Mouse (Mus musculus) kidney, embryonic 16.5 days (tissue): Measurements from ENCODE around the gene Alk. TPM values are rescaled to one million over a fixed set of nuclear protein-coding genes. Genes with fewer than 3 reads are reported as not detected.

Experiments used
- ATAC-seq: fragments of 200-750 bp; cut with Nextera tagmentation; 2 replicates; pipeline ENCODE4 v1.8.0; 2017; ENCODE audit warnings: moderate TSS enrichment; ENCODE audit not compliant: low FRiP score, low TSS enrichment
- H3K27ac ChIP-seq: fragments of 300-500 bp; sonication (generic); 2 replicates; pipeline ENCODE4 v1.5.1; 2014; ENCODE audit warnings: low read length
- H3K27me3 ChIP-seq: fragments of 300-500 bp; sonication (generic); 2 replicates; pipeline ENCODE4 v1.6.1; 2014; ENCODE audit warnings: low read length, control low read depth, mixed read lengths; ENCODE audit not compliant: insufficient read depth
- H3K36me3 ChIP-seq: fragments of 300-500 bp; sonication (generic); 2 replicates; pipeline ENCODE4 v1.6.1; 2014; ENCODE audit warnings: low read length, control low read depth, mixed read lengths; ENCODE audit not compliant: insufficient read depth
- H3K4me1 ChIP-seq: fragments of 300-500 bp; sonication (generic); 2 replicates; pipeline ENCODE4 v1.6.1; 2014; ENCODE audit warnings: low read length, control low read depth, mixed read lengths; ENCODE audit not compliant: insufficient read depth
- H3K4me2 ChIP-seq: fragments of 300-500 bp; sonication (generic); replicated peaks from 2 replicates; pipeline ENCODE4 v1.6.1; 2014; ENCODE audit warnings: low read depth, low read length
- H3K4me3 ChIP-seq: fragments of 300-500 bp; sonication (generic); 2 replicates; pipeline ENCODE4 v1.5.1; 2014; ENCODE audit warnings: mild to moderate bottlenecking, low read length
- H3K9ac ChIP-seq: fragments of 300-500 bp; sonication (generic); replicated peaks from 2 replicates; pipeline ENCODE4 v1.6.1; 2014; ENCODE audit warnings: low read length
- H3K9me3 ChIP-seq: fragments of 300-500 bp; sonication (generic); 2 replicates; pipeline ENCODE4 v1.6.1; 2016; ENCODE audit warnings: low read length, control low read depth
- WGBS: fragments of 180-500 bp; shearing (Covaris S2); extraction: QIAGEN DNeasy Blood & Tissue Kit; methylation state at CpG from one replicate; pipeline ENCODE4 v1.1.7; 2014; 5-methylcytosine and 5-hydroxymethylcytosine counted together
- polyA plus RNA-seq: library from polyadenylated mRNA; unstranded; fragments of >200 nt; fragmentation: Nextera tagmentation; extraction: Ambion mirVana; gene quantifications from 2 replicates; pipeline ENCODE4 v1.2.1, GENCODE M21; 2015

Alk gene
- polyA plus RNA-seq, 1 experiment from 2014 or later: 0.19 TPM

GRCm38 (mm10) chr17:72292444-72293266, 311.8 kb downstream of the Alk start:
- Histone ChIP-seq H3K4me3 (no peak overlapping the region), H3K27ac (no peak overlapping the region), H3K4me2 (no peak overlapping the region), H3K9me3 (no peaks in the 10 kb centered on the region), H3K36me3 (no peaks in the 10 kb centered on the region), H3K27me3 (no peaks in the 10 kb centered on the region), H3K9ac (no peak overlapping the region), H3K4me1 (no peaks in the 10 kb centered on the region)
- no peak for ATAC-seq
- WGBS: 81% methylated on average over 6 of the region's 6 CpGs

GRCm38 (mm10) chr17:72285961-72286360, 318.5 kb downstream of the Alk start:
- no peak overlapping the region for H3K27ac ChIP-seq
- WGBS: 55% methylated on average over 3 of the region's 3 CpGs
- H3K4me1 ChIP-seq: no peaks in the 10 kb centered on the region
- H3K9ac ChIP-seq: no peak overlapping the region
- H3K9me3 ChIP-seq: no peaks in the 10 kb centered on the region
- ATAC-seq: no peak
- no peaks in the 10 kb centered on the region for H3K36me3 ChIP-seq
- H3K4me3 ChIP-seq: no peak overlapping the region
- no peaks in the 10 kb centered on the region for H3K27me3 ChIP-seq
- H3K4me2 ChIP-seq: no peak overlapping the region

GRCm38 (mm10) chr17:72278296-72278695, 326.1 kb downstream of the Alk start:
- ATAC-seq: no peak
- Histone ChIP-seq H3K4me3 (no peak overlapping the region), H3K36me3 (no peaks in the 10 kb centered on the region)

GRCm38 (mm10) chr17:72276778-72277177, 327.6 kb downstream of the Alk start:
- H3K27me3 ChIP-seq: no peaks in the 10 kb centered on the region
- H3K36me3 ChIP-seq: no peaks in the 10 kb centered on the region
- 76% methylated on average over 6 of the region's 6 CpGs for WGBS
- no peaks in the 10 kb centered on the region for H3K4me1 ChIP-seq
- H3K9me3 ChIP-seq: no peaks in the 10 kb centered on the region
- ATAC-seq: no peak
- H3K4me2 ChIP-seq: no peak overlapping the region
- no peak overlapping the region for H3K4me3 ChIP-seq
- no peak overlapping the region for H3K9ac ChIP-seq
- no peak overlapping the region for H3K27ac ChIP-seq

More at GRCm38 (mm10) chr17:72278296-72278695, 326.1 kb downstream of the Alk start:
- no peak overlapping the region for H3K27ac ChIP-seq
- no peak overlapping the region for H3K9ac ChIP-seq
- H3K9me3 ChIP-seq: no peaks in the 10 kb centered on the region
- no peak overlapping the region for H3K4me2 ChIP-seq
- H3K27me3 ChIP-seq: no peaks in the 10 kb centered on the region
- no peaks in the 10 kb centered on the region for H3K4me1 ChIP-seq

GRCm38 (mm10) chr17:72275391-72275904, 329.0 kb downstream of the Alk start:
- Histone ChIP-seq H3K36me3 (no peaks in the 10 kb centered on the region), H3K4me2 (no peak overlapping the region), H3K9me3 (no peaks in the 10 kb centered on the region), H3K9ac (no peak overlapping the region), H3K4me3 (no peak overlapping the region), H3K4me1 (no peaks in the 10 kb centered on the region), H3K27me3 (no peaks in the 10 kb centered on the region), H3K27ac (no peak overlapping the region)
- ATAC-seq: no peak
- 79% methylated on average over 8 of the region's 8 CpGs for WGBS

GRCm38 (mm10) chr17:72274205-72274604, 330.2 kb downstream of the Alk start:
- H3K9ac ChIP-seq: no peak overlapping the region
- no peaks in the 10 kb centered on the region for H3K36me3 ChIP-seq
- no peak overlapping the region for H3K27ac ChIP-seq
- no peak overlapping the region for H3K4me2 ChIP-seq
- H3K9me3 ChIP-seq: no peaks in the 10 kb centered on the region
- H3K4me1 ChIP-seq: no peaks in the 10 kb centered on the region
- H3K4me3 ChIP-seq: no peak overlapping the region
- ATAC-seq: no peak
- 92% methylated on average over 5 of the region's 5 CpGs for WGBS
- no peaks in the 10 kb centered on the region for H3K27me3 ChIP-seq

- H3K27ac ChIP-seq: no peak overlapping the region
- H3K27me3 ChIP-seq: no peaks in the 10 kb centered on the region
- no peak overlapping the region for H3K4me2 ChIP-seq
- no peaks in the 10 kb centered on the region for H3K36me3 ChIP-seq
- no peak for ATAC-seq
- H3K4me1 ChIP-seq: no peaks in the 10 kb centered on the region
- no peak overlapping the region for H3K9ac ChIP-seq
- no peaks in the 10 kb centered on the region for H3K9me3 ChIP-seq
- no peak overlapping the region for H3K4me3 ChIP-seq
- 91% methylated on average over 1 of the region's 1 CpGs for WGBS
Observed at GRCm38 (mm10) chr17:72271640-72272039, 332.8 kb downstream of the Alk start.

GRCm38 (mm10) chr17:72268529-72268928, 335.9 kb downstream of the Alk start:
- Histone ChIP-seq H3K36me3 (no peaks in the 10 kb centered on the region), H3K27ac (no peak overlapping the region), H3K4me2 (no peak overlapping the region), H3K9ac (no peak overlapping the region), H3K9me3 (no peaks in the 10 kb centered on the region), H3K4me1 (no peaks in the 10 kb centered on the region), H3K27me3 (no peaks in the 10 kb centered on the region), H3K4me3 (no peak overlapping the region)
- ATAC-seq: no peak
- 84% methylated on average over 5 of the region's 5 CpGs for WGBS

- H3K36me3 ChIP-seq: no peaks in the 10 kb centered on the region
- no peak overlapping the region for H3K9ac ChIP-seq
- ATAC-seq: no peak
- H3K9me3 ChIP-seq: no peaks in the 10 kb centered on the region
- H3K4me2 ChIP-seq: no peak overlapping the region
- no peak overlapping the region for H3K27ac ChIP-seq
- no peaks in the 10 kb centered on the region for H3K4me1 ChIP-seq
- WGBS: 77% methylated on average over 9 of the region's 9 CpGs
- no peaks in the 10 kb centered on the region for H3K27me3 ChIP-seq
- H3K4me3 ChIP-seq: no peak overlapping the region
Observed at GRCm38 (mm10) chr17:72265171-72266022, 339.0 kb downstream of the Alk start.

GRCm38 (mm10) chr17:72253411-72253810, 351.0 kb downstream of the Alk start:
- H3K9ac ChIP-seq: no peak overlapping the region
- H3K4me2 ChIP-seq: no peak overlapping the region
- no peaks in the 10 kb centered on the region for H3K4me1 ChIP-seq
- no peaks in the 10 kb centered on the region for H3K36me3 ChIP-seq
- no peaks in the 10 kb centered on the region for H3K27me3 ChIP-seq
- no peak for ATAC-seq
- 81% methylated on average over 5 of the region's 5 CpGs for WGBS
- H3K4me3 ChIP-seq: no peak overlapping the region
- H3K27ac ChIP-seq: no peak overlapping the region
- H3K9me3 ChIP-seq: no peaks in the 10 kb centered on the region
